Mouse (Mus musculus) kidney, adult 2 months (tissue): Measurements from ENCODE around the gene Iqck. TPM values are rescaled to one million over a fixed set of nuclear protein-coding genes. Genes with fewer than 3 reads are reported as not detected.

ENCODE experiments used
- DNase-seq: peaks from one replicate; pipeline ENCODE4 v3.0.0; 2021
- H3K27ac ChIP-seq: fragments of 200-500 bp; 2 replicates; pipeline ENCODE4 v1.5.1; 2012; ENCODE audit warnings: low read depth, low read length, control low read depth, inconsistent platforms; ENCODE audit not compliant: insufficient read depth
- H3K27me3 ChIP-seq: fragments of 200-500 bp; replicated peaks from 2 replicates; pipeline ENCODE4 v1.6.1; 2012; ENCODE audit warnings: mild to moderate bottlenecking, moderate library complexity, low read length, inconsistent platforms; ENCODE audit not compliant: control insufficient read depth, insufficient read depth
- H3K36me3 ChIP-seq: fragments of 200-500 bp; 2 replicates; pipeline ENCODE4 v1.6.1; 2012; ENCODE audit warnings: mild to moderate bottlenecking, moderate library complexity, low read length, inconsistent platforms; ENCODE audit not compliant: control insufficient read depth, insufficient read depth
- H3K4me1 ChIP-seq: fragments of 200-500 bp; 2 replicates; pipeline ENCODE4 v1.6.1; 2011; ENCODE audit warnings: low read length; ENCODE audit not compliant: control insufficient read depth, insufficient read depth
- H3K4me3 ChIP-seq: fragments of 200-500 bp; 2 replicates; pipeline ENCODE4 v1.5.1; 2011; ENCODE audit warnings: mild to moderate bottlenecking, low read depth, low read length, control low read depth; ENCODE audit not compliant: insufficient read depth
- CTCF ChIP-seq: fragments of 200-500 bp; conservative IDR thresholded peaks from 2 replicates; pipeline ENCODE4 v1.5.1; 2011; ENCODE audit warnings: low read depth, mild to moderate bottlenecking, control low read depth, low read length, moderate library complexity, mixed read lengths; ENCODE audit not compliant: insufficient read depth, insufficient read length
- POLR2A ChIP-seq: fragments of 200-500 bp; IDR thresholded peaks from one replicate; pipeline ENCODE4 v1.6.1; 2011; ENCODE audit warnings: low read depth, low read length, control low read depth
- WGBS: fragments of 180-500 bp; shearing (Covaris S2); methylation state at CpG from one replicate; pipeline ENCODE4 v1.1.7; 2018; 5-methylcytosine and 5-hydroxymethylcytosine counted together
- polyA plus RNA-seq: library from polyadenylated mRNA; depleted of rRNA; stranded (reverse); fragments of >200 nt; gene quantifications from 2 replicates; pipeline ENCODE4 v1.2.3, GENCODE M21; 2012

Gene Iqck
- polyA plus RNA-seq, 1 experiment = 2.0 TPM

GRCm38 (mm10) chr7:118819666-118820065 lies 35.9 kb upstream of the Iqck start:
- DNase-seq = no peak
- Histone ChIP-seq H3K36me3 (no peaks in the 10 kb centered on the region), H3K27me3 (no peaks in the 10 kb centered on the region), H3K27ac (no peak overlapping the region), H3K4me3 (no peak overlapping the region), H3K4me1 (peaks cover 3% of the 10 kb centered on the region; the same call in 1 of the 2 replicates)
- 36% methylated on average over 1 of the region's 1 CpGs for WGBS
- TF ChIP-seq POLR2A (no peak), CTCF (no peak)

DNA sequence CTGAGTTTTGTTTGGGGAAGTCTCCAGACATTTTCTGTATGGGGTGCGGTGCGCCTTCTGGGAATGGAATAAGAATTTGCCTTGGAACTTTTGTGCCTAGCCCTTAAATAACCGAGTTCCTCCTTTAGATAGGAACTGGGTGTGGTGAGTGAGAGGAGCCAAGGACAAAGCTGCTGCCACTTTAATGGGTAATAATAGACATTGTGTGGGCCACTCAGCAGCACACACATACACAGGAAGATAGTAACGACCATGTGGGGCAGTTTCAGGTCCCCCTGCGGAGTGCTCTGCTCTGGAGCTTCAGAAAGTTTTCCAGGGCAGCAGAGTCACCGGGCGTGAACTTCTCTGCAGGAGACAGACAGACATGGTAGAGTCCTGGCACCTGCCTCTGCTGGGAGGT lies 34.2 kb upstream of the Iqck start:
- H3K27me3 ChIP-seq = no peaks in the 10 kb centered on the region
- no peak overlapping the region for H3K4me3 ChIP-seq
- WGBS = 51% methylated on average over 7 of the region's 7 CpGs
- H3K27ac ChIP-seq = no peak overlapping the region
- TF ChIP-seq POLR2A = no peak
- no peaks in the 10 kb centered on the region for H3K36me3 ChIP-seq
- DNase-seq = peak; percentile 52
- no peaks in the 10 kb centered on the region; the same call in 1 of the 2 replicates for H3K4me1 ChIP-seq

DNA sequence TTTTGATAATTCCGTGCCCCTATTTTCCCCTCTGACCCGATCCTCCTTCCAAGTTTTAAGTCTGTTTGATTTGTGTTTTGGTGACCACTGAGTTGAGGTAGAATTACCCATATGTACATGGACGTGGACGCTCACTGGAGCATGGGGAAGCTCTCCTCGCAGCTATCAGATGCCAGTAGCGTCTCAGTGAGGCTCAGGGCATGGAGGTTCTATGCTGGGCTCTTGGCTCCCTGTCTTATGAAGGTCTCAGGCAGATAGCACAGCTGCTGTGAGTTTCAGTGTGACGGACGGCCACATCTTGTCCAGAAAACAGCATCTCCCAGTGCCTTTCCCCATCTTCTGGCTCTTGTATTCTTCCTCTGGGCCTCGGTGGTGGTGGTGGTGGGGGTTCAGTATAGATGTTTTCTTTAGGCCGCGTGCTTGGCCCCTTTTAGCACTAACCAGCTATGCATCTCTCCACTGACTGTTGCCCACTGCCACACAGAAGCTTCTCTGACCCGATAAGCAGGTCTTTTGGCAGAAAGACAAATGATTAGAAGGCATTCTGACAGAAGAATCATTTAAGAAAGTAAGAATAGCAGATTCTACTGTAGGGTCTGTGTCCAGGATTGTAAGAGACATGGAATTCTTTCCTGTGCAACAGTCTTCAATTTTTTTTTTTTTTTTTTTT lies 33.5 kb upstream of the Iqck start:
- Histone ChIP-seq H3K27me3 (no peaks in the 10 kb centered on the region), H3K4me3 (no peak overlapping the region), H3K36me3 (no peaks in the 10 kb centered on the region), H3K4me1 (no peaks in the 10 kb centered on the region), H3K27ac (no peak overlapping the region)
- DNase-seq = no peak
- 86% methylated on average over 12 of the region's 12 CpGs for WGBS
- TF ChIP-seq POLR2A (no peak), CTCF (no peak)

DNA sequence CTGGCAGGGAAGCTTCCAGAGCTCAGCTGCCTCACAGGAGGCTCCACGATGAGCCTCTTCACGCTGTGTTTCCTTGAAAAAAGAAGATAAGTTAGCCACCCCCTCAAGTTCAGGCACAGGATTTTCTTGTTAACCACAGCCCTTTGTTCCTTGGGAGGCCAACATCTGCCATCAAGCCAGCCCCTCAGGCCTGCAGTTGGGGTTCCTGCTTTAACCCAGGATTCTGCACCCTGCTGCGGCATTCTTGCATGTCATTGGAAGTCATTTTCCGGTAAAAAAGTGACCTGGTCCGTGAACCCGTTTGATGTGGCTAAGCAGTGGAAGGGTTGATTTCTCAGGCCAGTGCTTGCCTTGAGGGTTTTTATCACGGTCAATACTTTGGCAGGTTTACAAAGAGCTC lies 31.1 kb upstream of the Iqck start:
- 54% methylated on average over 7 of the region's 7 CpGs for WGBS
- H3K27ac ChIP-seq = no peak overlapping the region
- no peak for TF ChIP-seq CTCF
- no peak for TF ChIP-seq POLR2A

DNA sequence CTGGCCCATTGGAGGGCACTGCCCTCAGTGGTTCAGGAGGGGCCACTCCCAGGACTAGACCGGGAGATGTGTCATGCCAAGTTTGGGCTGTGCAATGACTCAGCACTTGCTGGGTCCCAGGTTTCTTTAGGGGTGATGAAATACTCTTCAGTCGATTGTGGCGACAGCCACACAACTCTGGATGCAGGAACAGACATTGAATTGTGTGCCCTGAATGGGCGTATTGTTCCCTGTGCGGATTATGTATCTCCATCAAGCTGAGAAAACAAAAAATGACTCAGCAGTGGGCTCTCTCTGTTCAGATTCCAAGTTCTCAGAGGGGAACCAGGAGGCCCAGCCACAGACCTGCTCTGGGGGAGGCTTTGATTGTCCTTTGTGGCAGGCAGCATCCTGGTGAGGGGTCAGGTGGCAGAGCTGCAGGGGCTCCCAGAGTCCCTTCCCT lies 27.6 kb upstream of the Iqck start:
- 77% methylated on average over 5 of the region's 5 CpGs for WGBS
- no peak for TF ChIP-seq POLR2A
- TF ChIP-seq CTCF = no peak
- Histone ChIP-seq H3K27ac (no peak overlapping the region), H3K27me3 (no peaks in the 10 kb centered on the region), H3K4me1 (no peaks in the 10 kb centered on the region), H3K4me3 (no peak overlapping the region), H3K36me3 (no peaks in the 10 kb centered on the region)
- DNase-seq = no peak

More for the DNA sequence above, 31.1 kb upstream of the Iqck start:
- Histone ChIP-seq H3K4me3 (no peak overlapping the region), H3K27me3 (no peaks in the 10 kb centered on the region), H3K36me3 (no peaks in the 10 kb centered on the region), H3K4me1 (no peaks in the 10 kb centered on the region)
- DNase-seq = no peak

DNA sequence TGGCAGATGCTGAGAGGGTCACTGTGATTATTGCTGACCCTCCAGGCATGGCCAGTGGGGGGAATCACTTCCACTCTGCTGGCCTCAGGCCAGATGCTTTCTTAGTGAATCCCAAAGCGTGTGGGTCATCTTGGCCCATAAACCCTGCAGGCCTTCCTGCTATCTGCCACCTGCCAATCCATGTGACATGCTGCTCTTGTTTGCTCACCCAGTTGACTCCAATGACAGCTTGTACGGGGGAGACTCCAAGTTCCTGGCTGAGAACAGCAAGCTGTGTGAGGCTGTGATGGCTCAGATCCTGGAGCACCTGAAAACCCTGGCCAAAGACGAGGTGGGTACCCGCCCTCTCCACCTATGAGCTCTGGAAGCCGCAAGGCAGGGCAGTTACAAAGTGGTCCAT lies 17.7 kb upstream of the Iqck start:
- DNase-seq = peak; percentile 30
- Histone ChIP-seq H3K4me1 (no peaks in the 10 kb centered on the region), H3K4me3 (no peak overlapping the region), H3K27ac (no peak overlapping the region), H3K27me3 (no peaks in the 10 kb centered on the region), H3K36me3 (no peaks in the 10 kb centered on the region; the same call in 1 of the 2 replicates)
- TF ChIP-seq CTCF (no peak), POLR2A (no peak)
- WGBS = 83% methylated on average over 5 of the region's 5 CpGs

GRCm38 (mm10) chr7:118841030-118841745 lies 14.4 kb upstream of the Iqck start:
- Histone ChIP-seq H3K27me3 (no peaks in the 10 kb centered on the region), H3K4me1 (no peaks in the 10 kb centered on the region), H3K36me3 (peaks cover 5% of the 10 kb centered on the region), H3K27ac (no peak overlapping the region), H3K4me3 (no peak overlapping the region)
- DNase-seq = no peak
- WGBS = 70% methylated on average over 8 of the region's 8 CpGs
- TF ChIP-seq CTCF (no peak), POLR2A (no peak)
